Mouse (Mus musculus): Measurements from ENCODE around the gene Nuak1. TPM values are rescaled to one million over a fixed set of nuclear protein-coding genes. Genes with fewer than 3 reads are reported as not detected.

The Nuak1 gene
- polyA plus RNA-seq, 1 experiment from 2014 or later = 0.13 TPM

DNA sequence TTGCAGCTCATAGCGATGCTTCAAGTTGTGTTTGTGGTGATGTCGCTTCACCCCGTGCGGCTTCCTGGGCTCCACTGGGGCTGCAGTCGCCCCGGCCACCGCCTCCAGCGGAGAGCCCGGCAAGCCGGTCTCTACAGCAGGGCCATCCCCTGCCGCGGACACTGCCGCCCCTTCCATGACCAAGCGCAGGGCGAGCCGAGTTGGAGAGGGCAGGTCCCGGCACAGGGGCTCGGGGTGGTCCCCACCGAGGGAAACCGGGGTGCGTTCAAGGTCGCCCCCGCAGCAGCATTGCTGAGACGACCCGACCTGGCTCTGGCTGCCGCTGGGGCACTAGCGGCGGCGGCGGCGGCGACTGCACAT lies 236 bp downstream of the Nuak1 start:
- H3K36me3 ChIP-seq (ENCODE audit: control insufficient read depth, insufficient read depth) = no peaks in the 10 kb centered on the region
- H3K27ac ChIP-seq (ENCODE audit: low read length) = no peak overlapping the region
- H3K9me3 ChIP-seq (replicated peaks; ENCODE audit: control insufficient read depth, low read length) = no peaks in the 10 kb centered on the region
- peak; percentile 43 for ATAC-seq (ENCODE audit: low read depth)
- peak overlapping the region; percentile 64 for H3K4me3 ChIP-seq (ENCODE audit: low read depth, low read length)
- H3K27me3 ChIP-seq (ENCODE audit: control insufficient read depth, insufficient read depth, low read depth, low read length) = peaks cover 40% of the 10 kb centered on the region
- WGBS (ENCODE audit: insufficient replicate concordance) = under 1% methylated on average over 29 of the region's 32 CpGs
- H3K9ac ChIP-seq (ENCODE audit: low read depth, low read length) = peak overlapping the region; percentile 41; the same call in 1 of the 2 replicates
- peak overlapping the region; percentile 60 for H3K4me2 ChIP-seq (ENCODE audit: low read depth, low read length)
- no peaks in the 10 kb centered on the region; the same call in 1 of the 2 replicates for H3K4me1 ChIP-seq (ENCODE audit: control insufficient read depth, low read depth, low read length)

DNA sequence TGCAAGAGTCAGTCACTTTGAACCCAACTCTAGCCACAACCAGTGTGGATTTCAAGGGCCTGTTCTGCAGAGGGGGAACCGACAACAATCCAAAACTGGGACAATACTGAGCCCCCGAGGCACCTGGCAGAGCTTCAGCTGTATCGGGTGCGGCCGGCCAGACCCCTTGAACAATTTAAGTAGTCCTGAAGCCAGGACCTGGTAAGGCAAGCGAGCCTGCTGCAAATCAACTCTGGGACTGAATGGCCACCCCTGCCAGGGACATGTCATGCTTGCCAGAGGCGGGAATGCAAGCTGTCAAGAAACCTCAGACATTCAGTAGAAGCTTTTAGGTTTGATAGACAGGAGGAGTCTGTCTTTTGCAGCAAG lies 1.2 kb downstream of the Nuak1 start:
- no peaks in the 10 kb centered on the region for H3K36me3 ChIP-seq (ENCODE audit: control insufficient read depth, insufficient read depth)
- H3K27ac ChIP-seq (ENCODE audit: low read length) = no peak overlapping the region
- 31% methylated on average over 7 of the region's 7 CpGs for WGBS (ENCODE audit: insufficient replicate concordance)
- H3K9ac ChIP-seq (ENCODE audit: low read depth, low read length) = no peak overlapping the region
- H3K9me3 ChIP-seq (replicated peaks; ENCODE audit: control insufficient read depth, low read length) = no peaks in the 10 kb centered on the region
- ATAC-seq (ENCODE audit: low read depth) = no peak
- H3K4me2 ChIP-seq (ENCODE audit: low read depth, low read length) = 0 out of 2 replicates have a peak overlapping the region, but pooled peaks have one; percentile 60
- peak overlapping the region; percentile 1; the same call in 1 of the 2 replicates for H3K4me3 ChIP-seq (ENCODE audit: low read depth, low read length)
- H3K27me3 ChIP-seq (ENCODE audit: control insufficient read depth, insufficient read depth, low read depth, low read length) = peaks cover 40% of the 10 kb centered on the region
- H3K4me1 ChIP-seq (ENCODE audit: control insufficient read depth, low read depth, low read length) = no peaks in the 10 kb centered on the region; the same call in 1 of the 2 replicates

- Histone ChIP-seq H3K36me3 (ENCODE audit: control insufficient read depth, insufficient read depth) (no peaks in the 10 kb centered on the region), H3K27ac (ENCODE audit: low read length) (no peak overlapping the region), H3K4me2 (ENCODE audit: low read depth, low read length) (no peak overlapping the region), H3K9ac (ENCODE audit: low read depth, low read length) (no peak overlapping the region), H3K4me3 (ENCODE audit: low read depth, low read length) (peak overlapping the region; percentile 1; the same call in 1 of the 2 replicates), H3K27me3 (ENCODE audit: control insufficient read depth, insufficient read depth, low read depth, low read length) (peaks cover 40% of the 10 kb centered on the region), H3K4me1 (ENCODE audit: control insufficient read depth, low read depth, low read length) (no peaks in the 10 kb centered on the region; the same call in 1 of the 2 replicates), H3K9me3 (replicated peaks; ENCODE audit: control insufficient read depth, low read length) (no peaks in the 10 kb centered on the region)
- WGBS (ENCODE audit: insufficient replicate concordance) = 31% methylated on average over 19 of the region's 19 CpGs
- no peak for ATAC-seq (ENCODE audit: low read depth)
Measured at GRCm38 (mm10) chr10:84438466-84439227, 1.8 kb downstream of the Nuak1 start.

DNA sequence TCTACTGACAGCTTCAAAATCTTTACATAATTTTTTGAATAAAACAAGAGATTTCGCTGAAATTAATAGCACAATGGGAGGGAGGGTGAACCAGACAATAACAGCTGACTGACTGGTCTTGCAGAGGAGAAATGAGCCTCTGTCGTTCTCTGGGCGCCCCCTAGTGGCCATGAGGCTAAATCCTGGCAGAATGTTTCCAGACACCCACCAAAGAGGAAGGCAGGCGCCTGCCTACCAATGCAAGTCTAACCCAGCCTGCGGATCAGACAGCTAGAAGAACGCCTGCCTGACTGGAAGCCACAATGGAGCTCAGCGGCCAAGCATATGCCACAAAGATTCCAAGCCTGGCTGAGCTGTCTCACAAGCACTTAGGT lies 2.4 kb downstream of the Nuak1 start:
- Histone ChIP-seq H3K27ac (ENCODE audit: low read length) (no peak overlapping the region), H3K36me3 (ENCODE audit: control insufficient read depth, insufficient read depth) (no peaks in the 10 kb centered on the region), H3K4me3 (ENCODE audit: low read depth, low read length) (no peak overlapping the region), H3K9me3 (replicated peaks; ENCODE audit: control insufficient read depth, low read length) (no peaks in the 10 kb centered on the region), H3K4me2 (ENCODE audit: low read depth, low read length) (0 out of 2 replicates have a peak overlapping the region, but pooled peaks have one; percentile 2), H3K27me3 (ENCODE audit: control insufficient read depth, insufficient read depth, low read depth, low read length) (peaks cover 40% of the 10 kb centered on the region), H3K9ac (ENCODE audit: low read depth, low read length) (no peak overlapping the region), H3K4me1 (ENCODE audit: control insufficient read depth, low read depth, low read length) (no peaks in the 10 kb centered on the region; the same call in 1 of the 2 replicates)
- WGBS (ENCODE audit: insufficient replicate concordance) = under 1% methylated on average over 7 of the region's 7 CpGs
- no peak for ATAC-seq (ENCODE audit: low read depth)

DNA sequence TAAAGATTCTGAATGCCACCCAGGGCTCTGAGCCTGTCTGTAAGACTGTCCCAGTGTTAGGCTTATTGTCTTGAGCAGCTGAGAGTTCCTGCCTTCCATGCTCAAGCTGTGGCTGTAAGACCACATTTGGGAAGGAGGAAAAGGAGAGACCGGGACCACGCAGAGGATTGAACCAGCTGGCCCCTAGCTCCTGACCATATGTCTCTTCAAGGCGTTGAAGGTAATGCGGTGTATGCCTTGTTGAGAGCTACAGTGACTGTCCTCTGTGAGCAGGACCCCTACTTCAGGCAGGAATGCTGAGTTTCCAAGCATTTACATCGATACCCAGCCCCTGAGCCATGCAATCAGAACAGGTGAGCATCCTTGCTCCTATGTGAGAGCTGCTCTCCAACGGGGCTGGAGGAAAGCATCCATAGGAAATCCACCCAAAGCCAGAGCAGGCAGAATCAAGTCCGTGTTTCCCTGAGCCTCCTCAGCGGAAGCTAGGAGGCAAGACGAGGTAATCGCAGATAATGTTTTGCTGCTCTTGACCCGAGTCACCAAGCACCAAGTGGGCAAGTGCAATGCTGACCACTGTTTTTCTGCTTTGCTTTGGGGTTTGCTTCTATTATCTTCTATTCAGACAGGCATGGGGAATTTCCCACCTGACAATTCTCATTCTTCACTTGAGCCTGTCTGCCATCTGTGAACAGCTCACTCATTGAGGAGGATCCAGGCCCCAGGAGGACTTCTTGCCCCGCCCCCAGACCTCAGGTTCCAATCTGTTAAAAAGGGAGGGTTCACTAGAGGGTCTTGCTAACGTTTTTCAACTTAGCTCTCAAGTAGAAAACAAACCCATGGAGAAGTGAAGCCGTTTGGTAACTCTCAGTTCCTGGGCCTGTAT lies 3.0 kb downstream of the Nuak1 start:
- Histone ChIP-seq H3K4me1 (ENCODE audit: control insufficient read depth, low read depth, low read length) (no peaks in the 10 kb centered on the region; the same call in 1 of the 2 replicates), H3K4me2 (ENCODE audit: low read depth, low read length) (0 out of 2 replicates have a peak overlapping the region, but pooled peaks have one; percentile 2), H3K27ac (ENCODE audit: low read length) (no peak overlapping the region), H3K27me3 (ENCODE audit: control insufficient read depth, insufficient read depth, low read depth, low read length) (peaks cover 40% of the 10 kb centered on the region), H3K9ac (ENCODE audit: low read depth, low read length) (no peak overlapping the region), H3K36me3 (ENCODE audit: control insufficient read depth, insufficient read depth) (no peaks in the 10 kb centered on the region), H3K4me3 (ENCODE audit: low read depth, low read length) (no peak overlapping the region), H3K9me3 (replicated peaks; ENCODE audit: control insufficient read depth, low read length) (no peaks in the 10 kb centered on the region)
- WGBS (ENCODE audit: insufficient replicate concordance) = 39% methylated on average over 14 of the region's 14 CpGs
- ATAC-seq (ENCODE audit: low read depth) = no peak

DNA sequence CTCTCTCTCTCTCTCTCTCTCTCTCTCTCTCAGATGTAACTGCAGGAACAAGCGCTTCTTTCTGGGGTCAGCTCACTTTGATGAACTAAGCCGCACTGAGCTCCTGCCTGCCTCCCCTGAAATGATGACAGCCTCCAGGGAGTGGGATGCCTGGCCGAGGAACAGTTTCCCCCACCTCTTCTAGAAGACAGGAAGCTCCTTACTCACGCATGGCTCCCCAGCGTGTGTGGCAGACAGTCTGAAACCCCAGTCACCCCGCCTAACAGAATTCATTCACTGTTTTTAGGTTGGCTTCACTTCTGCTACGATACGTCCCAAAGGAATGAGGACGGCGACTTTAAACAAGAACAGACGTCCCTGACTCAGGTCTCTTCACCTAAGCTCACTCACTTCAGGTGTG lies 4.5 kb downstream of the Nuak1 start:
- WGBS (ENCODE audit: insufficient replicate concordance) = 53% methylated on average over 11 of the region's 11 CpGs
- no peaks in the 10 kb centered on the region for H3K36me3 ChIP-seq (ENCODE audit: control insufficient read depth, insufficient read depth)
- H3K4me1 ChIP-seq (ENCODE audit: control insufficient read depth, low read depth, low read length) = no peaks in the 10 kb centered on the region
- H3K4me3 ChIP-seq (ENCODE audit: low read depth, low read length) = no peak overlapping the region
- H3K9ac ChIP-seq (ENCODE audit: low read depth, low read length) = no peak overlapping the region
- H3K27ac ChIP-seq (ENCODE audit: low read length) = no peak overlapping the region
- H3K27me3 ChIP-seq (ENCODE audit: control insufficient read depth, insufficient read depth, low read depth, low read length) = peaks cover 29% of the 10 kb centered on the region
- H3K9me3 ChIP-seq (replicated peaks; ENCODE audit: control insufficient read depth, low read length) = no peaks in the 10 kb centered on the region
- ATAC-seq (ENCODE audit: low read depth) = no peak
- no peak overlapping the region for H3K4me2 ChIP-seq (ENCODE audit: low read depth, low read length)

- no peak overlapping the region for H3K9ac ChIP-seq (ENCODE audit: low read depth, low read length)
- H3K4me3 ChIP-seq (ENCODE audit: low read depth, low read length) = no peak overlapping the region
- no peaks in the 10 kb centered on the region for H3K9me3 ChIP-seq (replicated peaks; ENCODE audit: control insufficient read depth, low read length)
- H3K4me1 ChIP-seq (ENCODE audit: control insufficient read depth, low read depth, low read length) = no peaks in the 10 kb centered on the region
- ATAC-seq (ENCODE audit: low read depth) = no peak
- H3K4me2 ChIP-seq (ENCODE audit: low read depth, low read length) = no peak overlapping the region
- 62% methylated on average over 21 of the region's 21 CpGs for WGBS (ENCODE audit: insufficient replicate concordance)
- no peak overlapping the region for H3K27ac ChIP-seq (ENCODE audit: low read length)
- H3K36me3 ChIP-seq (ENCODE audit: control insufficient read depth, insufficient read depth) = no peaks in the 10 kb centered on the region
- peaks cover 2% of the 10 kb centered on the region for H3K27me3 ChIP-seq (ENCODE audit: control insufficient read depth, insufficient read depth, low read depth, low read length)
Measured at GRCm38 (mm10) chr10:84433193-84433801, 7.1 kb downstream of the Nuak1 start.

DNA sequence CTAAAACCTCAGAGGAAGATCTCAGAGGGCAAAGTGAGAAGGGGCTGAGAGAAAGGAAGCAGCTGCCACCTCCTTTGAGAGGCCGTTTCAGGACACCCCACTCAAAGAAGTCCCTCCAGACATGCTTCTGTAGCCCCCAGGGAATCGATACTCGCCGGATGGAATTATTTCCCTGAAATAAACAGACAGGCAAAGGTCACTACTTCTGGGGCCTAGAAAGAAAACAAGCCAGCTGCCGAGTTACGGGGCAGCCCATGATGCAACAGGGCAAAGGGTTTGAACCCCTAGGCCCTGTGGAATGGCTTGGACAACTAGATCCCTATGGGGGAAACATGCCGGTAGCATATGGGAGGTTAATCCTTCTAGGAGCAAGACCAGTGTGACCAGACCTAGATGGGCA lies 16.0 kb downstream of the Nuak1 start:
- H3K4me3 ChIP-seq (ENCODE audit: low read depth, low read length) = no peak overlapping the region
- peak; percentile 30; the same call in 1 of the 2 replicates for ATAC-seq (ENCODE audit: low read depth)
- 46% methylated on average over 7 of the region's 7 CpGs for WGBS (ENCODE audit: insufficient replicate concordance)
- H3K27ac ChIP-seq (ENCODE audit: low read length) = no peak overlapping the region
- H3K27me3 ChIP-seq (ENCODE audit: control insufficient read depth, insufficient read depth, low read depth, low read length) = no peaks in the 10 kb centered on the region
- no peaks in the 10 kb centered on the region for H3K9me3 ChIP-seq (replicated peaks; ENCODE audit: control insufficient read depth, low read length)
- no peaks in the 10 kb centered on the region for H3K36me3 ChIP-seq (ENCODE audit: control insufficient read depth, insufficient read depth)
- H3K4me2 ChIP-seq (ENCODE audit: low read depth, low read length) = no peak overlapping the region
- no peak overlapping the region for H3K9ac ChIP-seq (ENCODE audit: low read depth, low read length)
- H3K4me1 ChIP-seq (ENCODE audit: control insufficient read depth, low read depth, low read length) = no peaks in the 10 kb centered on the region

Data from liver, embryonic 16.5 days (tissue).